In the genomic region with DNA sequence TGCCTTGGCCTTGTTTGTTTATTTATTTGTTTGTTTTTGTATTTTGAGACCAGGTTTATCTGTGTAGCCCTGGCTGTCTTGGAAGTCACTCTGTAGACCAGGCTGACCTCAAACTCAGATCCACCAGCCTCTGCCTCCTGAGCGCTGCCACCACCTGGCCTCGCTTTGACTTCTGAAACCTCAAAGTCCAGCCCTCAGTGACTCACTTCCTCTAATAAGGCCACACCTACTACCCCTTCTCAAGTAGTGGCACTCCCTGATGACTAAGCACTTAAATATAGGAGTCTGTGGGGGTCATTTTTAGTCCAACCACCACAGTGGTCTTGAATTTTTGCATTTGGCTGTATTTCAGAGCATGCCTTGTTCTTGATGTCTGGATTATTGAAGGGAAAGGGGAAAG, we compare ENCODE assay signal across 25 mouse cellular contexts.
DNase-seq lines count a peak whose midpoint lies in the region; ATAC-seq and TF ChIP-seq lines count a peak whose summit lies in the region.
"Had no signal": no experiment of that assay in that cellular context is flagged by ENCODE, and none has a peak within 500 bp of the region (broad histone marks: within the 10 kb centered on the region; RNA-seq: fewer than 3 reads in every experiment).

No protein-coding gene starts in this region.

- H3K36me3 ChIP-seq in intestine, postnatal 0 days (ENCODE audit: control insufficient read depth, insufficient read depth), result no peaks in the 10 kb centered on the region
- H3K36me3 ChIP-seq: embryonic facial prominence, embryonic 12.5 days; embryonic facial prominence, embryonic 15.5 days; hindbrain, embryonic 12.5 days; hindbrain, embryonic 15.5 days had no signal

- DNase-seq in 3134 (ENCODE audit: extremely low read depth, insufficient read length, low spot score) (peak; percentile 74), 416B (ENCODE audit: low read depth) (peak; percentile 54), ES-CJ7 (ENCODE audit: low read depth, low spot score) (peak; percentile 28), R1 (ENCODE audit: low read depth, low spot score) (peak; percentile 71)
- no peak for DNase-seq in adrenal gland, adult 8-10 months
- DNase-seq: adrenal gland, postnatal 10 days; adrenal gland, postnatal 36 days; cerebellum, adult 11 months; cerebellum, adult 2 months; cerebellum, adult 9-11 months; cerebellum, postnatal 25 days; forebrain, postnatal 0 days; gastrocnemius, adult 2 months; gastrocnemius, postnatal 14 days; heart, adult 11 months; kidney, adult 11 months; kidney, adult 8-10 months had no signal

- no peaks in the 10 kb centered on the region for H3K27me3 ChIP-seq in intestine, postnatal 0 days (replicated peaks; ENCODE audit: control insufficient read depth, insufficient read depth, low read length)
- H3K27me3 ChIP-seq: embryonic facial prominence, embryonic 12.5 days; embryonic facial prominence, embryonic 15.5 days; forebrain, embryonic 13.5 days; hindbrain, embryonic 12.5 days; hindbrain, embryonic 15.5 days had no signal

- H3K27ac ChIP-seq in intestine, postnatal 0 days (ENCODE audit: low read depth, low read length), result no peak overlapping the region
- H3K27ac ChIP-seq: embryonic facial prominence, embryonic 12.5 days; embryonic facial prominence, embryonic 15.5 days; forebrain, embryonic 13.5 days; gastrocnemius, adult 2 months; hindbrain, embryonic 12.5 days; hindbrain, embryonic 15.5 days had no signal

- WGBS in intestine, postnatal 0 days, result 85% methylated on average over 2 of the region's 2 CpGs

- no peaks in the 10 kb centered on the region for H3K9me3 ChIP-seq in intestine, postnatal 0 days (ENCODE audit: control insufficient read depth)
- H3K9me3 ChIP-seq: embryonic facial prominence, embryonic 12.5 days; embryonic facial prominence, embryonic 15.5 days; forebrain, embryonic 13.5 days; hindbrain, embryonic 12.5 days; hindbrain, embryonic 15.5 days had no signal

- H3K4me1 ChIP-seq in intestine, postnatal 0 days (replicated peaks; ENCODE audit: control insufficient read depth, insufficient read depth, low read length), result no peaks in the 10 kb centered on the region
- H3K4me1 ChIP-seq: embryonic facial prominence, embryonic 12.5 days; embryonic facial prominence, embryonic 15.5 days; forebrain, embryonic 13.5 days; hindbrain, embryonic 12.5 days; hindbrain, embryonic 15.5 days had no signal

- ATAC-seq in intestine, postnatal 0 days, result no peak
- ATAC-seq in erythroid progenitor cell, adult 5-6 weeks (replicated peaks; ENCODE audit: low FRiP score, poor library complexity, severe bottlenecking), result no peak
- ATAC-seq: forebrain, embryonic 13.5 days; forebrain, postnatal 0 days had no signal

- H3K9ac ChIP-seq in intestine, postnatal 0 days (ENCODE audit: low read depth, low read length), result no peak overlapping the region
- H3K9ac ChIP-seq: embryonic facial prominence, embryonic 12.5 days; embryonic facial prominence, embryonic 15.5 days; forebrain, embryonic 13.5 days; forebrain, postnatal 0 days; hindbrain, embryonic 12.5 days; hindbrain, embryonic 15.5 days had no signal

- H3K4me2 ChIP-seq in intestine, postnatal 0 days (replicated peaks; ENCODE audit: low read depth), result no peak overlapping the region
- H3K4me2 ChIP-seq: embryonic facial prominence, embryonic 12.5 days; embryonic facial prominence, embryonic 15.5 days; forebrain, embryonic 13.5 days; heart, embryonic 11.5 days; hindbrain, embryonic 12.5 days; hindbrain, embryonic 15.5 days had no signal

- no peak overlapping the region for H3K4me3 ChIP-seq in intestine, postnatal 0 days (ENCODE audit: low read depth, low read length)
- H3K4me3 ChIP-seq: embryonic facial prominence, embryonic 12.5 days; embryonic facial prominence, embryonic 15.5 days; forebrain, embryonic 13.5 days; gastrocnemius, adult 2 months; hindbrain, embryonic 12.5 days; hindbrain, embryonic 15.5 days had no signal

- no peak for TF ChIP-seq CTCF in intestine, postnatal 0 days (IDR thresholded peaks at IDR 0.05; ENCODE audit: low read depth)
